Mouse (Mus musculus) CH12.LX (cell line): Measurements from ENCODE around the gene Ackr2. TPM values are rescaled to one million over a fixed set of nuclear protein-coding genes. Genes with fewer than 3 reads are reported as not detected.

Source experiments
- DNase-seq: peaks from one replicate; pipeline ENCODE4 v3.0.0-alpha.2; 2013; ENCODE audit errors: extremely low read depth
- H3K27ac ChIP-seq: 2 replicates; pipeline ENCODE4 v1.5.1; 2012; ENCODE audit warnings: low read depth, mild to moderate bottlenecking, control low read depth, moderate library complexity; ENCODE audit not compliant: insufficient read depth
- H3K27me3 ChIP-seq: replicated peaks from 2 replicates; pipeline ENCODE3; 2012; ENCODE audit warnings: inconsistent platforms
- H3K36me3 ChIP-seq, 2 experiments: replicated peaks in 1 of 2; 2 replicates each; pipeline versions ENCODE3 to v1.6.1; 2012; ENCODE audit warnings: inconsistent platforms in 1 of 2, low read length in 1 of 2, mild to moderate bottlenecking in 1 of 2, mixed read lengths in 1 of 2, moderate library complexity in 1 of 2; ENCODE audit not compliant: control insufficient read depth in 1 of 2, insufficient read depth in 1 of 2
- H3K4me1 ChIP-seq, 2 experiments: 2 replicates each; pipeline ENCODE4 v1.6.1; 2012; ENCODE audit warnings: inconsistent platforms in 1 of 2, moderate library complexity in 1 of 2; ENCODE audit not compliant: insufficient read depth in 2 of 2, control insufficient read depth in 1 of 2
- H3K4me2 ChIP-seq: 2 replicates; pipeline ENCODE4 v1.6.1; 2012; ENCODE audit warnings: low read depth, mild to moderate bottlenecking, control low read depth; ENCODE audit not compliant: poor library complexity, insufficient read depth, severe bottlenecking
- H3K4me3 ChIP-seq, 3 experiments: fragments of 150-350 bp in 1 of 3; sonication (generic) in 1 of 3; replicated peaks in 1 of 3; 2 replicates each; pipeline versions ENCODE3 to v1.5.1; 2011 to 2012; ENCODE audit warnings: low read depth in 2 of 3, low read length in 2 of 3, mild to moderate bottlenecking in 2 of 3, moderate library complexity in 2 of 3, control low read depth in 1 of 3, improper control_type of control experiment in 1 of 3, inconsistent platforms in 1 of 3, mixed read lengths in 1 of 3; ENCODE audit not compliant: poor library complexity in 1 of 3
- H3K79me2 ChIP-seq: replicated peaks from 2 replicates; pipeline ENCODE4 v1.6.1; 2012; ENCODE audit warnings: mild to moderate bottlenecking, moderate library complexity; ENCODE audit not compliant: control insufficient read depth, poor library complexity, insufficient read depth, severe bottlenecking; ENCODE audit errors: extremely low read depth
- H3K9ac ChIP-seq: 2 replicates; pipeline ENCODE4 v1.6.1; 2012; ENCODE audit warnings: low read depth, mild to moderate bottlenecking, control low read depth, moderate library complexity; ENCODE audit not compliant: insufficient read depth
- H3K9me3 ChIP-seq: replicated peaks from 2 replicates; pipeline ENCODE3; 2012; ENCODE audit warnings: low read length, inconsistent platforms, mixed read lengths
- CHD1 ChIP-seq: IDR thresholded peaks from 2 replicates; pipeline ENCODE4 v1.6.1; 2012; ENCODE audit warnings: low read depth, low read length, improper control_type of control experiment, inconsistent platforms
- CTCF ChIP-seq, 2 experiments: IDR thresholded peaks in 1 of 2; conservative IDR thresholded peaks in 1 of 2; 2 replicates each; pipeline ENCODE4 v1.5.1; 2011 to 2012; ENCODE audit warnings: low read depth in 2 of 2, low read length in 2 of 2, improper control_type of control experiment in 1 of 2, inconsistent platforms in 1 of 2, mild to moderate bottlenecking in 1 of 2, moderate library complexity in 1 of 2
- E2F4 ChIP-seq: IDR thresholded peaks from 2 replicates; pipeline ENCODE4 v1.6.1; 2011; ENCODE audit warnings: low read depth, low read length, improper control_type of control experiment; ENCODE audit not compliant: insufficient replicate concordance
- EP300 ChIP-seq: IDR thresholded peaks from 2 replicates; pipeline ENCODE4 v1.6.1; 2011; ENCODE audit warnings: low read length, improper control_type of control experiment
- ETS1 ChIP-seq: conservative IDR thresholded peaks from 2 replicates; pipeline ENCODE4 v1.6.1; 2012; ENCODE audit warnings: low read depth, mild to moderate bottlenecking, inconsistent platforms, low read length, improper control_type of control experiment, moderate library complexity
- HCFC1 ChIP-seq: IDR thresholded peaks from 2 replicates; pipeline ENCODE4 v1.6.1; 2012; ENCODE audit warnings: low read depth, mild to moderate bottlenecking, inconsistent platforms, low read length, improper control_type of control experiment
- IRF4 ChIP-seq: IDR thresholded peaks from 2 replicates; pipeline ENCODE4 v1.6.1; 2014; ENCODE audit warnings: low read depth, mild to moderate bottlenecking, inconsistent platforms, low read length, improper control_type of control experiment
- JUN ChIP-seq: IDR thresholded peaks from 2 replicates; pipeline ENCODE4 v1.6.1; 2011; ENCODE audit warnings: low read depth, mild to moderate bottlenecking, low read length, improper control_type of control experiment, moderate library complexity; ENCODE audit not compliant: insufficient read depth
- JUND ChIP-seq: conservative IDR thresholded peaks from 2 replicates; pipeline ENCODE4 v1.6.1; 2011; ENCODE audit warnings: low read depth, low read length, improper control_type of control experiment
- KAT2A ChIP-seq: IDR thresholded peaks from 2 replicates; pipeline ENCODE4 v1.6.1; 2012; ENCODE audit warnings: low read length, improper control_type of control experiment, inconsistent platforms; ENCODE audit not compliant: insufficient replicate concordance
- MXI1 ChIP-seq: IDR thresholded peaks from 2 replicates; pipeline ENCODE4 v1.6.1; 2011; ENCODE audit warnings: mild to moderate bottlenecking, low read depth, low read length, improper control_type of control experiment
- NELFE ChIP-seq: IDR thresholded peaks from 2 replicates; pipeline ENCODE4 v1.6.1; 2011; ENCODE audit warnings: low read depth, low read length, improper control_type of control experiment
- NRF1 ChIP-seq: IDR thresholded peaks from 2 replicates; pipeline ENCODE4 v1.6.1; 2014; ENCODE audit warnings: low read depth, mild to moderate bottlenecking, inconsistent platforms, low read length, improper control_type of control experiment, moderate library complexity
- POLR2A ChIP-seq: IDR thresholded peaks from 2 replicates; pipeline ENCODE4 v1.6.1; 2011; ENCODE audit warnings: low read depth, mild to moderate bottlenecking, improper control_type of control experiment, low read length
- POLR2AphosphoS2 ChIP-seq: IDR thresholded peaks from 2 replicates; pipeline ENCODE4 v1.6.1; 2011; ENCODE audit warnings: low read depth, low read length, improper control_type of control experiment
- SIN3A ChIP-seq: IDR thresholded peaks from 2 replicates; pipeline ENCODE4 v1.6.1; 2012; ENCODE audit warnings: low read length, improper control_type of control experiment, inconsistent platforms
- SMC3 ChIP-seq: IDR thresholded peaks from 2 replicates; pipeline ENCODE4 v1.6.1; 2011; ENCODE audit warnings: low read depth, low read length, improper control_type of control experiment
- USF1 ChIP-seq: IDR thresholded peaks from 2 replicates; pipeline ENCODE4 v1.6.1; 2014; ENCODE audit warnings: low read depth, mild to moderate bottlenecking, inconsistent platforms, low read length, improper control_type of control experiment
- ZC3H11A ChIP-seq: IDR thresholded peaks from 2 replicates; pipeline ENCODE4 v1.6.1; 2012; ENCODE audit warnings: low read depth, mild to moderate bottlenecking, inconsistent platforms, low read length, improper control_type of control experiment
- ZKSCAN1 ChIP-seq: IDR thresholded peaks from 2 replicates; pipeline ENCODE4 v1.6.1; 2012; ENCODE audit warnings: low read depth, inconsistent platforms, low read length, improper control_type of control experiment, borderline replicate concordance
- ZMIZ1 ChIP-seq: IDR thresholded peaks from 2 replicates; pipeline ENCODE4 v1.6.1; 2012; ENCODE audit warnings: low read depth, mild to moderate bottlenecking, inconsistent platforms, low read length, improper control_type of control experiment
- dilution Hi-C: fragments of 300-500 bp; cut with MboI; formaldehyde crosslinking; loops from 2 replicates; pipeline ENCODE4 v1.14.3; 2020; ENCODE audit warnings: low sequenced_read_pairs; ENCODE audit not compliant: extremely low pct_unique_long_range_greater_than_20kb, extremely low pct_ligation_motif_present
- in situ Hi-C: fragments of 300-500 bp; cut with MboI; formaldehyde crosslinking; loops from 3 replicates; pipeline ENCODE4 v1.14.3; 2019; ENCODE audit warnings: low sequenced_read_pairs, low pct_ligation_motif_present, low pct_unique_long_range_greater_than_20kb, mixed read lengths
- polyA plus RNA-seq: library from polyadenylated mRNA; unstranded; fragments of >175 nt; gene quantifications from 2 replicates; pipeline ENCODE4 v1.2.1, GENCODE M21; 2012; ENCODE audit warnings: low read depth; ENCODE audit not compliant: insufficient read length
- total RNA-seq, 2 experiments: library from RNA; depleted of rRNA; stranded (reverse); fragments of 300-350 nt in 1 of 2; fragments of >200 nt in 1 of 2; gene quantifications; 2 replicates each; pipeline ENCODE4 v1.2.3; 2012 to 2014

Ackr2 gene
- total and polyA plus RNA-seq, 3 experiments, result 2.9 to 13.9 (median 9.8) TPM

DNA sequence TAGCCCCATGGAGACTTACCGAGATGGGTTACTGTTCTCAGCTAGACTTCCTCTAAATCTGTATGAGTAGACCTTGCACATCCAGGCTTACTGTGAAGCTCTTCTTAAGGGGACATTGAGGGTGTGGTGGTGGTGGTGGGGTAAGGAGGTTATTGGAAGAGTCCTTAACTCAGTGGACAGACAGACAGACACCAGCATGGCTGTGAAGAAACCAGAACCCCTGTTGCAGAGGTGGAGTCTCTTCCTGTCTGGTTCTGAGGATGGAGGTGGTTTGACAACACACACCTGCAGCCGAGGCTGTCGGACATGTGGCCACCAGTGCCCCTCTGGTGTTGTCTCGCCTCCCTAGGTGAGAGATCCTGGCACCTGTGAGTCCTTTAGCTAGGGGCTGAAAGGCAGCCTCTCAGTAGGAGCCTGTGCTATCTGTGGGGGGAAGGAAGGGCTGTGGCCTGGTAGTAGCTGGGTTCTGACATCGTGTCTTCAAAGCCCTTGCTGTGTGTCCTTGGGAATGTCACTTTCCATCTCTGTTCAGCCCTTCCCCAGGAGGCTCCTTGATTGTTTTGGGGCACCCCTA, 2.2 kb downstream of the Ackr2 start:
- in situ Hi-C loops, result loop anchor here (5.0 kb wide), 1 partner anchor 37 kb away; no protein-coding TSS in a partner anchor
- H3K4me3 ChIP-seq, result peak overlapping the region in 1 of 3 experiments; percentile 45
- no peak overlapping the region for H3K4me2 ChIP-seq
- no peak overlapping the region for H3K9ac ChIP-seq
- DNase-seq, result no peak
- no peaks in the 10 kb centered on the region for H3K9me3 ChIP-seq
- dilution Hi-C loops, result no loop called here
- H3K27ac ChIP-seq, result no peak overlapping the region
- no peaks in the 10 kb centered on the region for H3K27me3 ChIP-seq
- no peak for TF ChIP-seq JUN
- no peak for TF ChIP-seq POLR2AphosphoS2
- no peak for TF ChIP-seq NELFE
- TF ChIP-seq E2F4, result no peak
- no peak for TF ChIP-seq NRF1
- no peak for TF ChIP-seq IRF4
- TF ChIP-seq MXI1, result no peak
- TF ChIP-seq POLR2A, result no peak
- no peak for TF ChIP-seq USF1
- TF ChIP-seq CTCF (conservative IDR thresholded peaks at IDR 0.05 in 1 of 2, IDR thresholded peaks at IDR 0.05 in 1 of 2; ENCODE audit: low read depth in 2 of 2, low read length in 2 of 2), result no peak
- TF ChIP-seq HCFC1, result no peak
- TF ChIP-seq JUND, result no peak
- TF ChIP-seq SIN3A, result no peak
- TF ChIP-seq SMC3, result no peak
- TF ChIP-seq ZKSCAN1, result no peak
- no peak for TF ChIP-seq ZC3H11A
- TF ChIP-seq CHD1, result no peak
- no peak for TF ChIP-seq ZMIZ1
- peaks cover 0 to 8% of the 10 kb centered on the region in 2 experiments for H3K36me3 ChIP-seq
- peaks cover 70 to 99% of the 10 kb centered on the region in 2 experiments for H3K4me1 ChIP-seq
- no peaks in the 10 kb centered on the region for H3K79me2 ChIP-seq

GRCm38 (mm10) chr9:121901710-121902700, 3.9 kb downstream of the Ackr2 start:
- peak overlapping the region; percentile 15; the same call in 1 of the 2 replicates for H3K9ac ChIP-seq
- dilution Hi-C loops, result no loop called here
- peak; percentile 65 for DNase-seq
- no peaks in the 10 kb centered on the region for H3K9me3 ChIP-seq
- in situ Hi-C loops, result loop anchor here (5.0 kb wide), 1 partner anchor 35 kb away; no protein-coding TSS in a partner anchor
- no peak overlapping the region for H3K4me2 ChIP-seq
- no peaks in the 10 kb centered on the region for H3K79me2 ChIP-seq
- no peaks in the 10 kb centered on the region for H3K27me3 ChIP-seq
- no peak for TF ChIP-seq KAT2A
- peak; percentile 6; the same call in 1 of the 2 replicates for TF ChIP-seq EP300
- peak; percentile 80 for TF ChIP-seq ETS1
- peaks cover 0 to 10% of the 10 kb centered on the region in 2 experiments for H3K36me3 ChIP-seq
- peaks cover 70 to 97% of the 10 kb centered on the region in 2 experiments for H3K4me1 ChIP-seq
- H3K27ac ChIP-seq, result peak overlapping the region; percentile 46
- H3K4me3 ChIP-seq, result peak overlapping the region in 2 of 3 experiments; percentile 15 to 45
